Mouse (Mus musculus): ENCODE results near the gene Pkd1. TPM values are rescaled to one million over a fixed set of nuclear protein-coding genes. Genes with fewer than 3 reads are reported as not detected.
A peak's percentile ranks its signal among the peaks of the same experiment; 100 is the strongest.

Pkd1 gene
- total and polyA plus RNA-seq, 3 experiments = 2.8 to 13.4 (median 8.3) TPM

GRCm38 (mm10) chr17:24507129-24507664 is 42.4 kb upstream of the Pkd1 start:
- in situ Hi-C loops (cut with MboI; ENCODE audit: low pct_ligation_motif_present, low pct_unique_long_range_greater_than_20kb, low sequenced_read_pairs) = no loop called here
- Histone ChIP-seq H3K27me3 (replicated peaks) (no peaks in the 10 kb centered on the region), H3K9ac (ENCODE audit: insufficient read depth, low read depth) (no peak overlapping the region), H3K79me2 (replicated peaks; ENCODE audit: control insufficient read depth, extremely low read depth, insufficient read depth, poor library complexity, severe bottlenecking) (no peaks in the 10 kb centered on the region), H3K27ac (ENCODE audit: insufficient read depth, low read depth) (no peak overlapping the region), H3K9me3 (replicated peaks; ENCODE audit: low read length) (no peaks in the 10 kb centered on the region), H3K4me2 (ENCODE audit: insufficient read depth, low read depth, poor library complexity, severe bottlenecking) (no peak overlapping the region), H3K4me1 (ENCODE audit: control insufficient read depth in 1 of 2, insufficient read depth in 2 of 2) (no peaks in the 10 kb centered on the region), H3K36me3 (replicated peaks in 1 of 2; ENCODE audit: control insufficient read depth in 1 of 2, insufficient read depth in 1 of 2, low read length in 1 of 2) (peaks cover 71 to 93% of the 10 kb centered on the region in 2 experiments), H3K4me3 (replicated peaks in 1 of 3; ENCODE audit: low read depth in 2 of 3, low read length in 2 of 3, poor library complexity in 1 of 3) (no peak overlapping the region)
- TF ChIP-seq POLR2A (IDR thresholded peaks at IDR 0.05; ENCODE audit: low read depth, low read length) = 0 out of 2 replicates have a peak, but pooled peaks have one; percentile 2
- TF ChIP-seq NRF1 (IDR thresholded peaks at IDR 0.05; ENCODE audit: low read depth, low read length) = no peak
- DNase-seq (ENCODE audit: extremely low read depth) = no peak
- dilution Hi-C loops (cut with MboI; ENCODE audit: extremely low pct_ligation_motif_present, extremely low pct_unique_long_range_greater_than_20kb, low sequenced_read_pairs) = no loop called here

- Histone ChIP-seq H3K9me3 (replicated peaks; ENCODE audit: low read length) (no peaks in the 10 kb centered on the region), H3K4me3 (replicated peaks in 1 of 3; ENCODE audit: low read depth in 2 of 3, low read length in 2 of 3, poor library complexity in 1 of 3) (no peak overlapping the region), H3K27ac (ENCODE audit: insufficient read depth, low read depth) (no peak overlapping the region), H3K4me1 (ENCODE audit: control insufficient read depth in 1 of 2, insufficient read depth in 2 of 2) (no peaks in the 10 kb centered on the region), H3K27me3 (replicated peaks) (no peaks in the 10 kb centered on the region), H3K79me2 (replicated peaks; ENCODE audit: control insufficient read depth, extremely low read depth, insufficient read depth, poor library complexity, severe bottlenecking) (no peaks in the 10 kb centered on the region), H3K9ac (ENCODE audit: insufficient read depth, low read depth) (no peak overlapping the region), H3K36me3 (replicated peaks in 1 of 2; ENCODE audit: control insufficient read depth in 1 of 2, insufficient read depth in 1 of 2, low read length in 1 of 2) (peaks cover 77 to 99% of the 10 kb centered on the region in 2 experiments), H3K4me2 (ENCODE audit: insufficient read depth, low read depth, poor library complexity, severe bottlenecking) (no peak overlapping the region)
- TF ChIP-seq SIN3A (IDR thresholded peaks at IDR 0.05; ENCODE audit: low read length) (no peak), RAD21 (IDR thresholded peaks at IDR 0.05; ENCODE audit: low read depth, low read length) (no peak), TBP (conservative IDR thresholded peaks at IDR 0.05; ENCODE audit: low read depth, low read length) (no peak), MEF2A (IDR thresholded peaks at IDR 0.05; ENCODE audit: borderline replicate concordance, low read depth, low read length) (no peak), EP300 (IDR thresholded peaks at IDR 0.05; ENCODE audit: low read length) (no peak), ZC3H11A (IDR thresholded peaks at IDR 0.05; ENCODE audit: low read depth, low read length) (no peak), BHLHE40 (IDR thresholded peaks at IDR 0.05; ENCODE audit: low read depth, low read length) (no peak), TCF12 (IDR thresholded peaks at IDR 0.05; ENCODE audit: low read depth, low read length) (no peak), E2F4 (IDR thresholded peaks at IDR 0.05; ENCODE audit: insufficient replicate concordance, low read depth, low read length) (no peak), SMC3 (IDR thresholded peaks at IDR 0.05; ENCODE audit: low read depth, low read length) (no peak), USF2 (conservative IDR thresholded peaks at IDR 0.05; ENCODE audit: low read depth, low read length) (no peak)
- DNase-seq (ENCODE audit: extremely low read depth) = no peak
- in situ Hi-C loops (cut with MboI; ENCODE audit: low pct_ligation_motif_present, low pct_unique_long_range_greater_than_20kb, low sequenced_read_pairs) = no loop called here
- dilution Hi-C loops (cut with MboI; ENCODE audit: extremely low pct_ligation_motif_present, extremely low pct_unique_long_range_greater_than_20kb, low sequenced_read_pairs) = no loop called here
These were observed 41.7 kb upstream of the Pkd1 start for GRCm38 (mm10) chr17:24507806-24508460.

GRCm38 (mm10) chr17:24513609-24514008 is 36.0 kb upstream of the Pkd1 start:
- Histone ChIP-seq H3K36me3 (replicated peaks in 1 of 2; ENCODE audit: control insufficient read depth in 1 of 2, insufficient read depth in 1 of 2, low read length in 1 of 2) (peaks cover 90 to 98% of the 10 kb centered on the region in 2 experiments), H3K27me3 (replicated peaks) (no peaks in the 10 kb centered on the region)
- peak; percentile 27 for DNase-seq (ENCODE audit: extremely low read depth)

More at GRCm38 (mm10) chr17:24513609-24514008, 36.0 kb upstream of the Pkd1 start:
- dilution Hi-C loops (cut with MboI; ENCODE audit: extremely low pct_ligation_motif_present, extremely low pct_unique_long_range_greater_than_20kb, low sequenced_read_pairs) = no loop called here
- H3K4me2 ChIP-seq (ENCODE audit: insufficient read depth, low read depth, poor library complexity, severe bottlenecking) = no peak overlapping the region
- H3K4me3 ChIP-seq (replicated peaks in 1 of 3; ENCODE audit: low read depth in 2 of 3, low read length in 2 of 3, poor library complexity in 1 of 3) = no peak overlapping the region
- H3K79me2 ChIP-seq (replicated peaks; ENCODE audit: control insufficient read depth, extremely low read depth, insufficient read depth, poor library complexity, severe bottlenecking) = no peaks in the 10 kb centered on the region
- in situ Hi-C loops (cut with MboI; ENCODE audit: low pct_ligation_motif_present, low pct_unique_long_range_greater_than_20kb, low sequenced_read_pairs) = no loop called here
- no peaks in the 10 kb centered on the region for H3K4me1 ChIP-seq (ENCODE audit: control insufficient read depth in 1 of 2, insufficient read depth in 2 of 2)
- H3K9me3 ChIP-seq (replicated peaks; ENCODE audit: low read length) = no peaks in the 10 kb centered on the region
- no peak overlapping the region for H3K27ac ChIP-seq (ENCODE audit: insufficient read depth, low read depth)
- peak; percentile 36 for TF ChIP-seq SMC3 (IDR thresholded peaks at IDR 0.05; ENCODE audit: low read depth, low read length)
- peak; percentile 21 to 58; a peak in 2 of 4 replicates for TF ChIP-seq CTCF (conservative IDR thresholded peaks at IDR 0.05 in 1 of 2, IDR thresholded peaks at IDR 0.05 in 1 of 2; ENCODE audit: low read depth in 2 of 2, low read length in 2 of 2)
- TF ChIP-seq RAD21 (IDR thresholded peaks at IDR 0.05; ENCODE audit: low read depth, low read length) = peak; percentile 43
- TF ChIP-seq TCF12 (IDR thresholded peaks at IDR 0.05; ENCODE audit: low read depth, low read length) = no peak
- H3K9ac ChIP-seq (ENCODE audit: insufficient read depth, low read depth) = no peak overlapping the region
